Mouse (Mus musculus) E14TG2a.4 (cell line): ENCODE results near the gene Slc2a4.
"Not testable (repeated sequence)": the region's sequence is repeated elsewhere in the genome, so short reads cannot be mapped to it uniquely, and the experiment has no call there.

Source experiments
- H3K27me3 ChIP-seq: 2 replicates; pipeline ENCODE4 v1.6.1; 2014; ENCODE audit warnings: low read length, control low read depth; ENCODE audit not compliant: insufficient read depth
- H3K36me3 ChIP-seq: 2 replicates; pipeline ENCODE4 v1.6.1; 2014; ENCODE audit warnings: low read length, control low read depth; ENCODE audit not compliant: insufficient read depth
- H3K4me1 ChIP-seq: replicated peaks from 2 replicates; pipeline ENCODE4 v1.6.1; 2014; ENCODE audit warnings: low read depth, low read length, control low read depth
- H3K4me3 ChIP-seq: replicated peaks from 2 replicates; pipeline ENCODE4 v1.5.1; 2014; ENCODE audit warnings: mild to moderate bottlenecking, low read length
- H3K9me3 ChIP-seq: 2 replicates; pipeline ENCODE4 v1.6.1; 2014; ENCODE audit warnings: low read length, control low read depth
- CTCF ChIP-seq: conservative IDR thresholded peaks from 2 replicates; pipeline ENCODE4 v1.5.1; 2014; ENCODE audit warnings: low read length
- NANOG ChIP-seq: IDR thresholded peaks from 2 replicates; pipeline ENCODE4 v1.6.1; 2014; ENCODE audit warnings: borderline replicate concordance, low read length, mixed read lengths
- POU5F1 ChIP-seq: IDR thresholded peaks from 2 replicates; pipeline ENCODE4 v1.6.1; 2014; ENCODE audit warnings: low read length, borderline replicate concordance

The Slc2a4 gene

DNA sequence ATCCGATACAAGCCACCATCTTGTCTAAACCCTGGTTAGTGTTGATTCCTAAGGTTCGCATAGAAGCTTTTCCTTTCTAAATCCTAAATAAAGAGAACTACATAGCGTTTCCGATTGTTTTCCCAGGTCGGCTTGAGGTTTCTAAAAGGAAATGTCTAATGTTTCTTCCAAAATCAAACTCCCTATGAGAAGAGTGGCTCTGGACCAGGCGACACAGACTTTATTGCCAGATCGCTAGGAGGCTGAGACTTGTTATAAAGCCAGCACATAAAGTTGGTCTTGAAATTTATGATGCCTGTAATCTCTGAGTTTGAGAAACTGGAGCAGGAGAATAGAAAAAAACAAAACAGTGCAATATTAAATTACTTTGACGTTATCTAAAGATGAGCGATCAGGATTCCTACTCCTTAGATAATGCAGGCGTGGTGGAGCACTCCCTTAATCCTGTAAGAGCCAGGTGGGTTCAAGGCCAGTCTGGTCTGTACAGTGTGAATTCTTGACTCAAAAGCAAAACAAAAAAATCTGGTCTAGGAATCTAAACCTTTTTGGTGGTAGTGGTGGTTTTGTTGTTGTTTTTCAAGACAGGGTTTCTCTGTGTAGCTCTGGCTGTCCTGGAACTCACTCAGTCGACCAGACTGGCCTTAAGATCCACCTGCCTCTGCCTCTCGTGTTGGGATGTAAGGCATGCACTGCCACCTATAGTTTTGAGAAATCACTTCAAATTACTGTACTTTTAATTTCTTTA lies 25.8 kb downstream of the Slc2a4 start:
- TF ChIP-seq POU5F1, result no peak
- no peak for TF ChIP-seq CTCF
- no peaks in the 10 kb centered on the region for H3K9me3 ChIP-seq
- H3K36me3 ChIP-seq, result peaks cover 31% of the 10 kb centered on the region
- peaks cover 39% of the 10 kb centered on the region for H3K4me1 ChIP-seq
- H3K4me3 ChIP-seq, result peak overlapping the region; percentile 82
- H3K27me3 ChIP-seq, result no peaks in the 10 kb centered on the region

DNA sequence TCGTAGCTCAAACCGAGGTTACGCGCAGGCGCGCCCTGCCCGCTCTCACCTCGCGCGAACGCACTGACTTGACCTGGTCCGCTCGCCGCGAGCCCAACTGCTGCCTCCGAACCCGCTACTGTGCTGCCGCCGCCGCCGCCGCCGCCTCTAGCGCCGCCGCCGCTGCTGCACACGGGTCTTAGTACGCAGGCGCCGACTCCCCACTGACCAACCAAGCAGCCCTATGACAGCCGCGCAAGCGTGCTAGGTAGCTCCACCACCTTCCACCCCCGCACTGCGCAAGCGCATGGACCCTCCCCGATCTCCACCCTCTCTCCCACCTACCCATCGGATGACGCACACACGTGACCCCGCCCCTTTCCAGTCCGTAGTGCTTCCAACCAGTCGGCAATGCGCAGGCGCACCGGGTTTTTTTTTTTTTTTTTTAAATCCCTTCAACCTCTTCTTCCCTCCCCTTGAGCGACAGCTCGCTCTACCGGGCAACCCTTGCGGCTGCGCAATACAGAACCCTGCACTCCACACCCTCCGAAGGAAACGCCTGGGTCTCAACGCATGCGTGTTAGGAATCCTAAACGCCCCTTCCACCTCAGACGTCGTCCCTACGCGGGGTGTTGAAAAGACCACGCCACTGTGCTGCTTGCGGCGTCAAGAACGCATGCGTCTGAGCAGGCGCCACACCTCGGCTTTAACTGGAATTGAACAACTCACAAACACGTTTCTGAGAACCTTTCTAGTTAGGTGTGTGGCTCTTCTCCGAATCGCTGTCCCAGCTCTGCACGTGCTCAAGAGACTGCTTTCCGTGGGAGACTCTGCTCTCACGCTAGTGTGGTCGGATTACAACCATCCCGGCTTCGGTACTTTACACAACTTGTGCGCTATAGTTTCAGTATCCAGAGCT lies 26.6 kb downstream of the Slc2a4 start, which contains the start of gene Eif5a:
Gene Eif5a, minus strand, starts transcription at position 845 of the 898 bp plus-strand sequence.
- TF ChIP-seq POU5F1 (no peak), CTCF (no peak; the same call in 1 of the 2 replicates), NANOG (no peak)
- no peaks in the 10 kb centered on the region for H3K27me3 ChIP-seq
- H3K9me3 ChIP-seq, result no peaks in the 10 kb centered on the region
- peak within 1 kb of the TSS; percentile 98 for H3K4me3 ChIP-seq
- H3K4me1 ChIP-seq, result peaks cover 47% of the 10 kb centered on the region
- H3K36me3 ChIP-seq, result peaks cover 40% of the 10 kb centered on the region

DNA sequence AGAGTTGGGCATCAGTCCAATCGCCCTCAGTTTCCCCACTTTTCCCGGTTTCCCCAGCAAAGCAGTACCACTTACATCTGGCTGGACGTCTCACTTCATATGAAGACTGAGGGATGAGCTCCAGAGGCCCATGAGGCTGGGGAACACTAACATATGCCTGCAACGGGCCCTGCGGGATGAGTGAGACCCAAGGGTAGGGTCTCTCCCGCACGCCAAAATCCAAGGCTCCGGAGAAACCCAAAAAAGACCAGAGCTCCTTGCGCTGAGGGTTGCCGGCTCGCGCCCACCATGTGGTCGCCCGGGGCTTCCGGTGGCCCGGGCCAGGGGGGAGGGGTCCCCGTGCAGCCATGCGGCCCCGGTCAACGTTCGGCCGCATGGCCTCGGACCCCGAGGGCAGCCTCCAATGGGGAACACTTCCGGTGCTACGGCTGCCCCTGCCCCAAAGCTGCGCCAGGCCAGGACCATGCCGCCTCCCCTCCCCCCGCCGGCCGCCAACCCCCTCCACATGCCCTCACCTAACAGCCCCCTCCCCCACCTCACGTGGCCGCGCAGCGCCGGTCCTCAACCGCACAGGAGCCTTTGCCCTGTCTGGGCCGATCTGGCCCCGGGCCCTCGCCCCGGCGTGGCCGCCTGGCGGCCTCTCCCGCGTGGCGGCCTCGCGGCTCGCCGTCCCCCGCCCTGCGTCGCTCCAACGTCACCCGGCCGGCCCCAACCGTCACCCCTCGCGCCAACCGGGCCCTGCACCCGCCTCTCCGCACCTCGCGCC lies 27.5 kb downstream of the Slc2a4 start:
- Histone ChIP-seq H3K4me3 (peak overlapping the region; percentile 98), H3K4me1 (peaks cover 56% of the 10 kb centered on the region), H3K27me3 (no peaks in the 10 kb centered on the region), H3K36me3 (peaks cover 49% of the 10 kb centered on the region), H3K9me3 (no peaks in the 10 kb centered on the region)
- TF ChIP-seq NANOG (no peak), CTCF (no peak), POU5F1 (no peak)

DNA sequence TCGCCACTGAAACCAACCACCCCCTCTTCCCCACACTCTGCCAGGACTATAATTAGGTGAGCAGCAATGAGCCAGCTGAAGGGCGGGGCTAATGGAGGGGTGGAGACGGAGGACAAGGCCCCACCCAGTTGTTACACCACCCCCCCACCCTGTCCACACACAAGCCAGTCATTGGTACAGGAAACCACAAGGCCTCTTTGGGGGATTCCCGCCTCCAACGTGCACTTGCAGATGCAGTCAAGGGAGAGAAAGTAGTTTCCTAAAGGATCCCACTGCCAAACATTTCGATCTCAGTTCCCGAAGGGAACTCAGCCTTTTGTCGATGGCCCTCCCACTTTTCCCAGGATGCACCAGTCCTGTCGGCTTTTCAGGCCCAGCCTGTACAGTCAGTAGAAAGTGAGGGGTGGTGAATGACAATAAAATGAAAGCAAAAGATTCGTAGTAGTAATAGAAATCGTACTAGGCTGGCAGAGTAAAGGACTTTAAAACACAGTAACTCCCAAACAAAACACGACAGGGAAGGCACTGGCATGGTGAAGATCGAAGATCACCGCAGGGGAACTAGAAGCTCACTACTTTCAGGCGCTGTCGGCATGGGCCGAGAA lies 28.2 kb downstream of the Slc2a4 start:
- H3K9me3 ChIP-seq, result no peaks in the 10 kb centered on the region
- no peaks in the 10 kb centered on the region for H3K27me3 ChIP-seq
- H3K36me3 ChIP-seq, result peaks cover 56% of the 10 kb centered on the region
- H3K4me1 ChIP-seq, result peaks cover 63% of the 10 kb centered on the region
- TF ChIP-seq NANOG (no peak), POU5F1 (no peak), CTCF (no peak)
- peak overlapping the region; percentile 98 for H3K4me3 ChIP-seq

DNA sequence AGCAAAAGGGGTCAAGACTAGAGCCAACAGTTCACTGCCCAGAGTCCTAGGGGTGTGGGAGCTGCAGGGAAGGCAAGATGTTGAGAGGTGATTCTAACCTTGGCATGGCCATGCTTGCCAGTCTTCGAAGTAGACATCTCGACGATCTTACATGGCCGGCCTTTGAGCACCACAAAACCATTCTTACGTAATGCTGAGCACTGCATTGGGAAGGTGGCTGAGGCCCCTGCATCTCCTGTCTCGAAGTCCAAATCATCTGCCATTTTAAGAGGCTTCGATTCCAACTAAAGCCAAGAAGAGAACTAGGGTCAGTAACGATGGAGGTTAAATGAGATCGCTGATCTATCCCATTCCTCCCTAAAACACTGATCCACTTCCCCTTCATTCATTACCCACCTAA lies 28.9 kb downstream of the Slc2a4 start:
- H3K36me3 ChIP-seq, result peaks cover 59% of the 10 kb centered on the region
- H3K9me3 ChIP-seq, result no peaks in the 10 kb centered on the region
- peak overlapping the region; percentile 98 for H3K4me3 ChIP-seq
- TF ChIP-seq NANOG (no peak), CTCF (no peak), POU5F1 (no peak)
- peaks cover 69% of the 10 kb centered on the region for H3K4me1 ChIP-seq
- H3K27me3 ChIP-seq, result no peaks in the 10 kb centered on the region

DNA sequence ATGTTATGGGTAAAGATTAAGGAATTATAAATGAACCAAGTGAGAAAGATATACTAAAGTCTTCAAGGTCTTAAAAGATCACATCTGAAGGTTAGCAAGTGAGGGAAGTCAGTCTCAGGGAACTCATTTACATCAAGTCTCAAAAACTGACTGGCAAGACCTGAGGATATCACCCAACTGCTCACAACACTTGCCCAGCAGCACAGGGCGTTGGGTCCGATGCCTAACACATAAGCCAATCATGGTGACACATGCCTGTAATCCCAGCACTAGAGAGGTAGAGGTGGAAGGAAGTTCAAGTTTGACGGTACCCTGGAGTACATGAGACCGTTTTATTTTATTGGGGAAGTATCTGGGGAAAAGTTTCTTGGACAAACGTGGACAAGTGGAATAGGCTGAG lies 29.9 kb downstream of the Slc2a4 start:
- no peak for TF ChIP-seq CTCF
- no peak for TF ChIP-seq POU5F1
- no peak for TF ChIP-seq NANOG
- Histone ChIP-seq H3K4me1 (peaks cover 70% of the 10 kb centered on the region), H3K27me3 (no peaks in the 10 kb centered on the region)

DNA sequence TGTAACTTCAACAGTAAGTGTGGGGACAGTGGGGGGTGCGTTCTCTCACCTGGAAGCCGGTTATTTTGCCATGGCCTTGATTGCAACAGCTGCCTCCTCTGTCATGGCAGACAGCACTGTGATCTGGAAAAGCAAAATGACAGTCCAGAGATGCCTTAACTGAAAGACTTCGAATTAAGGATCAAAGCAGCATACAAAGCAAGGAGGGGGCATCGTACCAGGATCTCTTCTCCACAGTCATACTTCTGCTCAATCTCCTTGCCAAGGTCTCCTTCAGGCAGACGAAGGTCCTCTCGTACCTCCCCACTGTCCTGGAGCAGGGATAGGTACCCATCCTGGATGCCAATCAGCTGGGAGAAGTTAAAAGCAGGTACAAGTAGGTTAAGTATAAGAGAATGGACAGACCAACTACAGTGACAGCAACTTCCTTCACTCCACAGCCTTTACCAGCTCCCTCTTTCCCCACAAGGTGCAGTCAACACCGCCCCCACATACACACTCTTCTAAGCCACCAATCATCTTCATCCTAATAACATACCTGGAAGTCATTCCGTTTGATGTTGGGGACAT lies 30.5 kb downstream of the Slc2a4 start:
- Histone ChIP-seq H3K4me3 (peak overlapping the region; percentile 98; the same call in 1 of the 2 replicates), H3K36me3 (peaks cover 70% of the 10 kb centered on the region), H3K4me1 (peaks cover 70% of the 10 kb centered on the region), H3K27me3 (no peaks in the 10 kb centered on the region), H3K9me3 (no peaks in the 10 kb centered on the region)
- TF ChIP-seq POU5F1 (no peak), CTCF (no peak), NANOG (no peak)

More for the DNA sequence above, 29.9 kb downstream of the Slc2a4 start:
- H3K9me3 ChIP-seq, result no peaks in the 10 kb centered on the region
- H3K4me3 ChIP-seq, result peak overlapping the region; percentile 98
- peaks cover 63% of the 10 kb centered on the region for H3K36me3 ChIP-seq

DNA sequence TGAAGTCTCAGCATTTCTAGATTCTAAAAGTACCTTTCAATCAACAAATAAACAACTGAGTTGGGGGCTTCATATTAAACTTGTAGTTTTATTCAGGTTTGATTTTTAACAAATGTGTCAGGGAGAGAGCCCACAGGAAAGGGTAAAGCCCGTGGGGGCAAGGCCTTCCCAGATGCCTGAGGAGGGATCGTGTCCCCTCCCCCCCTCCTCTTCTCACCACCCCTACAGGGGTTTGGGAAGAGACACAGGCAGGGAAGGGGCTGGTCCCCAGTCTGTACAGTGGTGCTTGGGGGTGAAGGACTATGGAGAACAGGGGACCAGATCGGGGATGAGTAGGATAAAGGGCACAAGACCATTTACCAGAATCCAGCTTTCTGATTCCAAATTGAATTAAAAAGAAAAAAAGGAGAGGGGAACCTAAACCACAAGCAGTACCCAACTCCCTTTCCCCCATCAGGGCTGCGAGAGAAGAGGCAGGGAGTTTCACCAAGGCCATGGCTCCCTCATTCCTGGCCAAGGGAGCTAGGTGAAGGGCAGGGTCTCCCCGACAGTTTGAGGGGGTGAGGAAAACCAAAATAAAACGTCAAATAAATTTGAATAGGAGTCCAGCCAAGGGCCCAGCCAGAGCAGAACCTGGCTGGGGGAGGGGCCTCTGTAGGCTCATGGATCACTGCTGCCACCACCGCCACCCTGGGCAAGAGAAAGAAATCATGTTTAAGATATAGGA lies 31.2 kb downstream of the Slc2a4 start:
- H3K4me3 ChIP-seq, result peak overlapping the region; percentile 98; the same call in 1 of the 2 replicates
- H3K36me3 ChIP-seq, result peaks cover 76% of the 10 kb centered on the region
- H3K4me1 ChIP-seq, result peaks cover 70% of the 10 kb centered on the region
- not testable (repeated sequence) for H3K27me3 ChIP-seq, H3K9me3 ChIP-seq
